Mouse (Mus musculus) embryonic facial prominence, embryonic 14.5 days (tissue): ENCODE measurements around the gene Magee2. TPM values are rescaled to one million over a fixed set of nuclear protein-coding genes. Genes with fewer than 3 reads are reported as not detected.
"Not testable (repeated sequence)": the region's sequence is repeated elsewhere in the genome, so short reads cannot be mapped to it uniquely, and the experiment has no call there.

Experiments used
- ATAC-seq: fragments of 200-750 bp; cut with Nextera tagmentation; 2 replicates; pipeline ENCODE4 v1.8.0; 2017; ENCODE audit warnings: low read depth, moderate number of reproducible peaks, moderate TSS enrichment
- DNase-seq: peaks from one replicate; pipeline ENCODE4 v3.0.0-alpha.2; 2015; ENCODE audit warnings: low spot score
- H3K27ac ChIP-seq: fragments of 300-500 bp; sonication (generic); replicated peaks from 2 replicates; pipeline ENCODE4 v1.5.1; 2014; ENCODE audit warnings: low read depth, mild to moderate bottlenecking, low read length, moderate library complexity
- H3K27me3 ChIP-seq: fragments of 300-500 bp; sonication (generic); replicated peaks from 2 replicates; pipeline ENCODE4 v1.6.1; 2014; ENCODE audit warnings: low read length; ENCODE audit not compliant: control insufficient read depth, insufficient read depth
- H3K36me3 ChIP-seq: fragments of 300-500 bp; sonication (generic); 2 replicates; pipeline ENCODE4 v1.6.1; 2014; ENCODE audit warnings: low read length, mixed read lengths; ENCODE audit not compliant: control insufficient read depth, insufficient read depth
- H3K4me1 ChIP-seq: fragments of 300-500 bp; sonication (generic); 2 replicates; pipeline ENCODE4 v1.6.1; 2014; ENCODE audit warnings: antibody characterized with exemption, low read length; ENCODE audit not compliant: control insufficient read depth, insufficient read depth
- H3K4me2 ChIP-seq: fragments of 300-500 bp; sonication (generic); 2 replicates; pipeline ENCODE4 v1.6.1; 2014; ENCODE audit warnings: low read depth, mild to moderate bottlenecking, low read length, moderate library complexity, mixed read lengths
- H3K4me3 ChIP-seq: fragments of 300-500 bp; sonication (generic); 2 replicates; pipeline ENCODE4 v1.5.1; 2014; ENCODE audit warnings: low read depth, mild to moderate bottlenecking, low read length
- H3K9ac ChIP-seq: fragments of 300-500 bp; sonication (generic); 2 replicates; pipeline ENCODE4 v1.6.1; 2014; ENCODE audit warnings: low read depth, mild to moderate bottlenecking, low read length, moderate library complexity, mixed read lengths
- H3K9me3 ChIP-seq: fragments of 300-500 bp; sonication (generic); 2 replicates; pipeline ENCODE4 v1.6.1; 2016; ENCODE audit warnings: low read length; ENCODE audit not compliant: control insufficient read depth
- WGBS: fragments of 180-500 bp; shearing (Covaris S2); extraction: QIAGEN DNeasy Blood & Tissue Kit; methylation state at CpG from one replicate; pipeline ENCODE4 v1.1.7; 2014; 5-methylcytosine and 5-hydroxymethylcytosine counted together
- polyA plus RNA-seq: library from polyadenylated mRNA; unstranded; fragments of >200 nt; fragmentation: Nextera tagmentation; extraction: Ambion mirVana; gene quantifications from 2 replicates; pipeline ENCODE4 v1.2.1, GENCODE M21; 2014

Magee2 gene
- 3.5 and 4.7 TPM in 2 replicates for polyA plus RNA-seq

DNA sequence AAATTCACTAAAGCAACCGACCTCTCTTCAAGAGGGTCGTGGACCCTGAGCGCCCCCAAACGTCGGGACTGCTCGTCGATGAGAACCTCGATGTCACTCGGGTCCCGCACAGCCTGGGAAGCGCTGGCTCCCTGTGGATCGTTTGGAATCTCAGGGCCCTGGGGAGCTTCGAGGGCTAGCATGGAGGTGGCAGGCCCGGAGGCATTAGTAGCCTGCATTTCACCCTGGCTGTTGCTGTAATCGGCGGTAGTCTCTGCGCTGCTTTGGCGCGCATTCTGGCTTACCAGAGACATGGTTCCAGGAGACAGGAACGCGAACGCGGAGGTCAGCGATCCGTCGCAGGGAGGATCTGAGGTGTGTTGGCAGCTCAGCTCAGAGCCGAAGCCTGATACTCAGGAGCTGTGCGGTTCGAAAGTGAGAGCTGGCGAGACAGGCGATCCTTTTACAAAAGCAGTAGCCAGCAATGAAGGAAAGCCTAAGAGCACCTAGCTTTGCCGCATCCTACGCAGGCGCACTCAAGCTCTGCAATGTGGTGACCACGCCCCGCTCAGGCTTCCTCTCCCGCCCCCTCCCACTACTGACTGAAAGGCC lies at the start of gene Magee2:
Gene Magee2, minus strand, starts transcription at position 517 of the 591 bp plus-strand sequence.
- H3K4me3 ChIP-seq = peak within 1 kb of the TSS; percentile 46
- H3K36me3 ChIP-seq = no peaks in the 10 kb centered on the region
- DNase-seq (peak; percentile 80), ATAC-seq (peak; percentile 88)
- peaks cover 48% of the 10 kb centered on the region for H3K27me3 ChIP-seq
- H3K9me3 ChIP-seq = no peaks in the 10 kb centered on the region
- WGBS = 17% methylated on average over 36 of the region's 37 CpGs
- H3K9ac ChIP-seq = peak within 1 kb of the TSS; percentile 59
- peak within 1 kb of the TSS; percentile 52 for H3K4me2 ChIP-seq
- H3K4me1 ChIP-seq = no peaks in the 10 kb centered on the region
- H3K27ac ChIP-seq = 0 out of 2 replicates have a peak within 1 kb of the TSS, but pooled peaks have one; percentile 21

DNA sequence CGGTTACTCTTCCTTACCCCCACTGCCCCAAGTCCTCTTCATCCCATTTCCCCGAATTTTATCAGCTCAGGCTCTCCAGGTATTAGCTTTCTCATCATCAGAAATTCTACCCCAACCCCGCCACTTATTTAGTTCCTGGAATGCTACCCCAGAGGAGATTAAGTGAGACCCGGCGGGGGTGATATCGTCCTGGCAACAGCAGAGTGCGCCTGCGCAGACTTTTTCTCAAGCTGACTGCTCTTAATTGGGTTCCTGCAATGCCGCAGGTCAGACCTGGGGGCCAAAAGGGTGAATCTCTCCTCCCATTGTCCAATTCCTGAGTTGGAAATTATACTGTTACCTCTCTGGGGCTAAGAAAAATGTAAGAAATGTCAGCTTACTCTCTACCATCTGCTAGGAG lies 3.5 kb downstream of the Magee2 start:
- H3K9me3 ChIP-seq = no peaks in the 10 kb centered on the region
- H3K27ac ChIP-seq = no peak overlapping the region
- peak; percentile 22 for DNase-seq
- ATAC-seq = no peak
- H3K4me2 ChIP-seq = peak overlapping the region; percentile 23; the same call in 1 of the 2 replicates
- H3K4me3 ChIP-seq = no peak overlapping the region
- no peaks in the 10 kb centered on the region for H3K36me3 ChIP-seq
- H3K27me3 ChIP-seq = peaks cover 54% of the 10 kb centered on the region
- H3K4me1 ChIP-seq = no peaks in the 10 kb centered on the region
- no peak overlapping the region for H3K9ac ChIP-seq
- WGBS = 29% methylated on average over 9 of the region's 9 CpGs

DNA sequence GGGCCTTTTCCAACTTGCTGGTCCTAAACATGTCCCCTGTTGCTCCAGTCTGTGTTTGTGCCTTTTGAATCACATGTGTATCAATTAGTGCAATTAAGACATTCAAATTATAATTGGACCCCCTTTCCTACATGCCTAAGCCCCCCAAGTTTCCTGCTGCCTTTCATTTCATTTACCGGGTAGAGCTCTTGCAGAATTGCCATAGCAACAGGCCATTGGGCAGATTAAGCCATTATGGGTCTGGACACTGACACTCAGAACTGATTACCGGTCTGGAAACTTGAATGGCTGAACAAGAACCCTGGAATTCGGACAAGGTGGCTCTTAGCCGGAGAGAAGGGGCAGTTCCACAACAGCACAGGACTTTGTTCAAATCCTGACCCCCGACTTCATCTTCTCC lies 39.5 kb downstream of the Magee2 start:
- H3K4me3 ChIP-seq, ATAC-seq, DNase-seq, H3K27ac ChIP-seq, H3K4me2 ChIP-seq, H3K9me3 ChIP-seq, H3K27me3 ChIP-seq, H3K4me1 ChIP-seq, H3K9ac ChIP-seq, H3K36me3 ChIP-seq: not testable (repeated sequence)
- WGBS = 86% methylated on average over 1 of the region's 5 CpGs

- not testable (repeated sequence) for H3K27me3 ChIP-seq, H3K4me2 ChIP-seq, ATAC-seq, H3K36me3 ChIP-seq, H3K9ac ChIP-seq, DNase-seq, H3K4me3 ChIP-seq, H3K9me3 ChIP-seq, H3K27ac ChIP-seq, H3K4me1 ChIP-seq
- WGBS = 92% methylated on average over 1 of the region's 3 CpGs
These were observed 40.1 kb downstream of the Magee2 start for GRCm38 (mm10) chrX:104816987-104817386.

DNA sequence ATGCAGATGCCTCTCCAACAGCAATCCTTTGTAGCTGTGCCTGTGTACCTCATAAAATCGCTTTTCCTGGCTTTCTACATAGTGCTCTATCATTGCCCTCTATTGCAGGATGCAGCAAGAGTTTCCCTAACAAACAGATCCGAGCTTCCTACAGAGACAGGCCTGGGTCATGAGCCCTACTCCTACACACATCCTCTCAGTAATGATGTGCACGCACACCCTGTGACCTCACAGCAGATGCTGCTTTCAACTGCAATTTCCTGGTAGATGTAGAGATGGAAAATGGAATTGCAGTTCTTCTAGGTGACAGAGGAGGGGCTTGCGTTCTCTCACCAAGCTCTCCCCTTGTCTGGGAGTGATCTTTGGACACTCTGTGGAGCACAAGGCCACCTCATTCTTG lies 43.4 kb downstream of the Magee2 start:
- 57% methylated on average over 3 of the region's 4 CpGs for WGBS
- H3K9me3 ChIP-seq, H3K27me3 ChIP-seq, DNase-seq, ATAC-seq, H3K4me2 ChIP-seq, H3K4me3 ChIP-seq, H3K36me3 ChIP-seq, H3K9ac ChIP-seq, H3K4me1 ChIP-seq, H3K27ac ChIP-seq: not testable (repeated sequence)

Other genes starting within 250 kb of the Magee2 start
- 12.3 and 15.7 TPM in 2 replicates for gene Zdhhc15, start 186.2 kb downstream of the Magee2 start, polyA plus RNA-seq
- gene Pbdc1, start 222.5 kb upstream of the Magee2 start, polyA plus RNA-seq = 47.0 and 49.5 TPM in 2 replicates